Mouse (Mus musculus): ENCODE data around the gene Scly. TPM values are rescaled to one million over a fixed set of nuclear protein-coding genes. Genes with fewer than 3 reads are reported as not detected.

The Scly gene
- polyA plus RNA-seq, 1 experiment from 2014 or later: 37.0 TPM

- Histone ChIP-seq H3K27ac (ENCODE audit: low read depth, low read length) (no peak overlapping the region), H3K4me3 (ENCODE audit: low read depth, low read length) (no peak overlapping the region), H3K9ac (ENCODE audit: low read depth, low read length) (no peak overlapping the region), H3K9me3 (ENCODE audit: control insufficient read depth, low read length) (no peaks in the 10 kb centered on the region), H3K4me1 (replicated peaks; ENCODE audit: control insufficient read depth, insufficient read depth, low read length) (peaks cover 17% of the 10 kb centered on the region), H3K27me3 (replicated peaks; ENCODE audit: control insufficient read depth, insufficient read depth, low read length) (peaks cover 4% of the 10 kb centered on the region; the same call in 1 of the 2 replicates), H3K36me3 (ENCODE audit: control insufficient read depth, insufficient read depth, low read length) (peaks cover 2% of the 10 kb centered on the region; the same call in 1 of the 2 replicates), H3K4me2 (no peak overlapping the region)
- WGBS: 89% methylated on average over 16 of the region's 16 CpGs
- DNase-seq (ENCODE audit: low spot score) (no peak), ATAC-seq (replicated peaks; ENCODE audit: low FRiP score) (no peak)
These were observed 66.9 kb downstream of the Scly start for GRCm38 (mm10) chr1:91364822-91365644.

- Histone ChIP-seq H3K4me3 (ENCODE audit: low read depth, low read length) (peak overlapping the region; percentile 63), H3K36me3 (ENCODE audit: control insufficient read depth, insufficient read depth, low read length) (peaks cover 3% of the 10 kb centered on the region), H3K27me3 (replicated peaks; ENCODE audit: control insufficient read depth, insufficient read depth, low read length) (peaks cover 4% of the 10 kb centered on the region; the same call in 1 of the 2 replicates), H3K9me3 (ENCODE audit: control insufficient read depth, low read length) (no peaks in the 10 kb centered on the region), H3K27ac (ENCODE audit: low read depth, low read length) (no peak overlapping the region), H3K9ac (ENCODE audit: low read depth, low read length) (peak overlapping the region; percentile 51; the same call in 1 of the 2 replicates), H3K4me1 (replicated peaks; ENCODE audit: control insufficient read depth, insufficient read depth, low read length) (peaks cover 17% of the 10 kb centered on the region), H3K4me2 (peak overlapping the region; percentile 96)
- no peak for ATAC-seq (replicated peaks; ENCODE audit: low FRiP score)
- DNase-seq (ENCODE audit: low spot score): no peak
- WGBS: 35% methylated on average over 8 of the region's 8 CpGs
These were observed 67.7 kb downstream of the Scly start for GRCm38 (mm10) chr1:91365816-91366214.

GRCm38 (mm10) chr1:91366215-91367108 is 68.3 kb downstream of the Scly start, which contains the start of gene Erfe:
Gene Erfe, plus strand, starts transcription at chr1:91366430.
- Histone ChIP-seq H3K36me3 (ENCODE audit: control insufficient read depth, insufficient read depth, low read length) (peaks cover 9% of the 10 kb centered on the region), H3K4me2 (peak within 1 kb of the TSS; percentile 96), H3K4me3 (ENCODE audit: low read depth, low read length) (peak within 1 kb of the TSS; percentile 63), H3K4me1 (replicated peaks; ENCODE audit: control insufficient read depth, insufficient read depth, low read length) (peaks cover 17% of the 10 kb centered on the region), H3K9ac (ENCODE audit: low read depth, low read length) (peak within 1 kb of the TSS; percentile 80), H3K27ac (ENCODE audit: low read depth, low read length) (0 out of 2 replicates have a peak within 1 kb of the TSS, but pooled peaks have one; percentile 17), H3K9me3 (ENCODE audit: control insufficient read depth, low read length) (no peaks in the 10 kb centered on the region), H3K27me3 (replicated peaks; ENCODE audit: control insufficient read depth, insufficient read depth, low read length) (peaks cover 4% of the 10 kb centered on the region; the same call in 1 of the 2 replicates)
- ATAC-seq (replicated peaks; ENCODE audit: low FRiP score) (peak; percentile 75), DNase-seq (ENCODE audit: low spot score) (peak; percentile 85)
- WGBS: under 1% methylated on average over 68 of the region's 68 CpGs

- WGBS: 94% methylated on average over 3 of the region's 3 CpGs
- Histone ChIP-seq H3K36me3 (ENCODE audit: control insufficient read depth, insufficient read depth, low read length) (peaks cover 18% of the 10 kb centered on the region), H3K4me1 (replicated peaks; ENCODE audit: control insufficient read depth, insufficient read depth, low read length) (peaks cover 17% of the 10 kb centered on the region), H3K9me3 (ENCODE audit: control insufficient read depth, low read length) (no peaks in the 10 kb centered on the region), H3K27ac (ENCODE audit: low read depth, low read length) (no peak overlapping the region), H3K4me3 (ENCODE audit: low read depth, low read length) (peak overlapping the region; percentile 63; the same call in 1 of the 2 replicates), H3K27me3 (replicated peaks; ENCODE audit: control insufficient read depth, insufficient read depth, low read length) (peaks cover 4% of the 10 kb centered on the region; the same call in 1 of the 2 replicates), H3K9ac (ENCODE audit: low read depth, low read length) (peak overlapping the region; percentile 80), H3K4me2 (peak overlapping the region; percentile 96)
- no peak for DNase-seq (ENCODE audit: low spot score)
- ATAC-seq (replicated peaks; ENCODE audit: low FRiP score): no peak
These were observed 69.2 kb downstream of the Scly start for GRCm38 (mm10) chr1:91367295-91367694.

- Histone ChIP-seq H3K9me3 (ENCODE audit: control insufficient read depth, low read length) (no peaks in the 10 kb centered on the region), H3K4me1 (replicated peaks; ENCODE audit: control insufficient read depth, insufficient read depth, low read length) (peaks cover 17% of the 10 kb centered on the region), H3K36me3 (ENCODE audit: control insufficient read depth, insufficient read depth, low read length) (peaks cover 31% of the 10 kb centered on the region), H3K9ac (ENCODE audit: low read depth, low read length) (no peak overlapping the region), H3K27ac (ENCODE audit: low read depth, low read length) (no peak overlapping the region), H3K27me3 (replicated peaks; ENCODE audit: control insufficient read depth, insufficient read depth, low read length) (peaks cover 4% of the 10 kb centered on the region; the same call in 1 of the 2 replicates), H3K4me3 (ENCODE audit: low read depth, low read length) (no peak overlapping the region), H3K4me2 (no peak overlapping the region)
- no peak for ATAC-seq (replicated peaks; ENCODE audit: low FRiP score)
- no peak for DNase-seq (ENCODE audit: low spot score)
- 68% methylated on average over 4 of the region's 4 CpGs for WGBS
These were observed 71.3 kb downstream of the Scly start for GRCm38 (mm10) chr1:91369408-91369807.

- peaks cover 4% of the 10 kb centered on the region; the same call in 1 of the 2 replicates for H3K27me3 ChIP-seq (replicated peaks; ENCODE audit: control insufficient read depth, insufficient read depth, low read length)
- no peak for ATAC-seq (replicated peaks; ENCODE audit: low FRiP score)
- 89% methylated on average over 23 of the region's 23 CpGs for WGBS
- no peak overlapping the region for H3K4me3 ChIP-seq (ENCODE audit: low read depth, low read length)
- no peaks in the 10 kb centered on the region for H3K9me3 ChIP-seq (ENCODE audit: control insufficient read depth, low read length)
- H3K9ac ChIP-seq (ENCODE audit: low read depth, low read length): no peak overlapping the region
- H3K4me2 ChIP-seq: no peak overlapping the region
- H3K27ac ChIP-seq (ENCODE audit: low read depth, low read length): no peak overlapping the region
- peaks cover 17% of the 10 kb centered on the region for H3K4me1 ChIP-seq (replicated peaks; ENCODE audit: control insufficient read depth, insufficient read depth, low read length)
- H3K36me3 ChIP-seq (ENCODE audit: control insufficient read depth, insufficient read depth, low read length): peaks cover 37% of the 10 kb centered on the region
- no peak for DNase-seq (ENCODE audit: low spot score)
These were observed 71.9 kb downstream of the Scly start for GRCm38 (mm10) chr1:91370055-91370454.

Other genes with a start within 250 kb of the Scly start
- 2.4 TPM in 2 replicates for gene Rbm44, start 153.2 kb upstream of the Scly start, polyA plus RNA-seq (2014; fragmentation: Nextera tagmentation; extraction: Ambion mirVana)
- gene Ramp1, start 118.5 kb upstream of the Scly start, polyA plus RNA-seq (2014; fragmentation: Nextera tagmentation; extraction: Ambion mirVana): 3.5 and 4.0 TPM in 2 replicates
- gene Ube2f, start 48.0 kb upstream of the Scly start, polyA plus RNA-seq (2014; fragmentation: Nextera tagmentation; extraction: Ambion mirVana): 78.5 and 81.4 TPM in 2 replicates
- gene Espnl, start 23.7 kb downstream of the Scly start, polyA plus RNA-seq (2014; fragmentation: Nextera tagmentation; extraction: Ambion mirVana): 0.05 and 0.10 TPM in 2 replicates
- gene Klhl30, start 52.7 kb downstream of the Scly start, polyA plus RNA-seq (2014; fragmentation: Nextera tagmentation; extraction: Ambion mirVana): 0.17 and 0.64 TPM in 2 replicates
- 3.1 and 4.1 TPM in 2 replicates for gene Erfe, start 68.1 kb downstream of the Scly start, polyA plus RNA-seq (2014; fragmentation: Nextera tagmentation; extraction: Ambion mirVana)
- 159 and 168 TPM in 2 replicates for gene Ilkap, start 100.5 kb downstream of the Scly start, polyA plus RNA-seq (2014; fragmentation: Nextera tagmentation; extraction: Ambion mirVana)
- gene Hes6, start 115.7 kb downstream of the Scly start, polyA plus RNA-seq (2014; fragmentation: Nextera tagmentation; extraction: Ambion mirVana): 50.8 and 51.8 TPM in 2 replicates
- 4.5 and 6.8 TPM in 2 replicates for gene Per2, start 161.0 kb downstream of the Scly start, polyA plus RNA-seq (2014; fragmentation: Nextera tagmentation; extraction: Ambion mirVana)
- 4.4 TPM in 2 replicates for gene Traf3ip1, start 196.3 kb downstream of the Scly start, polyA plus RNA-seq (2014; fragmentation: Nextera tagmentation; extraction: Ambion mirVana)
- gene Asb1, start 242.2 kb downstream of the Scly start, polyA plus RNA-seq (2014; fragmentation: Nextera tagmentation; extraction: Ambion mirVana): 12.2 and 13.4 TPM in 2 replicates